Mouse (Mus musculus) frontal cortex, postnatal 10 days (tissue): ENCODE measurements around the gene Adm2.
A peak's percentile ranks its signal among the peaks of the same experiment; 100 is the strongest.

Experiments
- DNase-seq, 2 experiments: peaks; one replicate each; pipeline ENCODE4 v3.0.0; 2022; ENCODE audit warnings: low spot score in 2 of 2, mixed read lengths in 1 of 2

The Adm2 gene

DNA sequence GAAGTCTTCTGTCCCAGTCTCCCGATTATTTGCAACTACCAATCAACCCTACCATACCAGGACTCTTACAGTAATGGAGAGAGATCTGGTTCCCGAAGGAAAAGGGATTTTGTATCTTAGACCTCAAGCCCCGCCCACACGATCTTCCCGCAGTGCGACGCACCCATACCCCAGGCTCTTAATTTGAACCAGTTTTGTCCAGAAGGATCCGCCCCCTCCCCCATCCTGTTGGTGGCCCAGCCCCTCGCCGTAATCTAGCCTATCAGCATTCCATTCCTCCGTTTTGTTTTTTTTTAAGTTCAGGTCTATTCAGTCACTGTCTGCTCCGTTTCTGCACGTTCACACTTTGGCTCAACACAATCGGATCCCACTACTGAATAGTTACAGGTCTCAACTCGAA lies 33.9 kb downstream of the Adm2 start:
- peak; percentile 71 to 79 for DNase-seq

DNA sequence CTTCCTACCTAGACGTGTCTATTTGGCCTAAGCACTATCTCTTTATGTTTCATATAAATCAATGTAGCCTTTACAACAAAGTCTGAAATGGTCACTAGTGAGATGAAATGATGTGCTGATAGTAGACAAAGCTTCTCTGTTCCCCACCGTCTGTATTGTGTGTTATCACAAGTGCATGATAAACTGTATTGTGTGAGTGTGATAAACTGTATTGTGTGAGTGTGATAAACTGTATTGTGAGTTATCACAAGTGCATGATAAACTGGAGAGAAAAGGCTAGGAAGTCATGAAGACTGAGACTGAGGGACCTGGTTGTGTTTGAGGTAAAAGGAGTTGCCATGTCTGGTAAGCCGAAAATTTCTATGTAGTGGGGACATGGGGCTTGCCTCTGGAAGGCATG lies 36.3 kb downstream of the Adm2 start:
- no peak for DNase-seq

DNA sequence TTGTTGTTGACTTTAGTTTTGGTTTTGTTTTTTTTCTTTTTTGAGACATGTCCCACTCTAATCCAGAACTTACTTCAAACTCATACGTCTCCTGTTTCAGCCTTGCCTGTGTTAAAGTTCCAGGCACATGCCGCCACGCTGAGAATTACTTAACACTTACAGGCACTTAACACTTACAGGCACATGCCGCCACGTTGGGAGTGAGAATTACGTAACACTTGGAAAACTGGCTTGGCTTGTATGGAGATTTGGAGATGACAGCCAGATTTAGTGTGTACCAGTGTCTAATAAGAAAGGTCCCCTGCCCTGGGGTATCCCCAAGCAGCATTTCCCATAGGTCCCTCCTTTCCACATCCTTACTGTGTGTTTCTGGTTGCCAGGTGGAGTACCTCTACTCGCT lies 40.5 kb downstream of the Adm2 start:
- no peak for DNase-seq

DNA sequence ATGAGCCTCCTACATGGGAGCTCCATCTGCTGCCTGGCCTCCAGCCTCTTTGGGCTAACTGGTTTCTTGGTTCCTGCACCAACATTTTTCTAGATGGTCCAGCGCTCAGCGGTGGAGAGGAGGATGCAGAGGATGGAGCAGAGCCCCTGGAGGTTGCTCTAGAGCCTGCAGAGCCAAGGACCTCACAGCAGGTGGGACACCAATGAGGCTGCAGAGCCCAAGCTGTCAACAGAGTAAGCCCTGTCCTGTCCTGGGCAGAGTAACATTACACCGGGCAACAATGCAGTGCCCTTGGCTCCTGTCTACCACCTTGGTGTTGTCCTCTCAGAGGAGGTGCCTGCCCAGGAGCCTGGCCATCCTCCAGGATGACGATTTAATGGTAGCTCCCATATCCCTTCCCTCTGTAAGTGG lies 42.6 kb downstream of the Adm2 start:
- no peak for DNase-seq

DNA sequence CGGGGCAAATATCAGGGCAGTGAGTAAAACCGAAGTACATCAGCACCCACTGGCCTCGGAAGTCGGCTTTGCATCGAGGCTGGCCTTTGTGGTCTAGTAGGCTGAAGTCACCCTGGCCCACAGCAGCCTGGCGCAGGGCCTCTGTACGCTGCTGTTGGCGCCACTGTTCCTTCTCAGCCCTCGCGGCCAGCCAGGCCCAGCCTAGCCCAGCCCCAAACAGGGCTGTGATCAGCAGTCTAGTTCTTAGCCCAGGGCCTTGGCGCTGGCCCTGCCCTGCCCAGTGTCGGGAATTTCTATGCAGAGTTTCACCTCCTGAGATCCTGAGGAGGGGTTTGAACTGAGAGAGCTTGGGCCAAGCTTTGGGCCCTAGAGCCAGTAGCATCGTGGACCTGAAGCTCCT lies 49.5 kb downstream of the Adm2 start:
- DNase-seq: no peak

DNA sequence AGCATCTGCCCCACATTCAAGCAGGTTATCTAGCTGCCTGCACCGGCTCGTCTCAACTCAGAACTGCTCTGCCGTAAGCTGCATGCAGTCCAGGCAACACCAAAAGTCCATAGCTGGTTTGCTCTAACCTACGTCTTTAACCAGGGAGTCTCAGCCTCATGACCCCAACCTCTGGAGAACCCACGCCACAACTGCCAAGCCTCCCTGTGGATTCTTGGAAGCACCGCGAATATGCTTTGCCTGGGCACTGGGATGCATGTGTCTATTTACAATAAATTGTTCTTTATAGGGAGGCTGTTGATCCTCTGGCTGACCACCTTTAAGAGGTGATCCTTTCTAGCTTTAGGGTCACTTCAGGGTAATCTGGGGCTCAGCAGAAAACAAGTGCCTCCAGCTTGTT lies 50.0 kb downstream of the Adm2 start:
- no peak for DNase-seq

DNA sequence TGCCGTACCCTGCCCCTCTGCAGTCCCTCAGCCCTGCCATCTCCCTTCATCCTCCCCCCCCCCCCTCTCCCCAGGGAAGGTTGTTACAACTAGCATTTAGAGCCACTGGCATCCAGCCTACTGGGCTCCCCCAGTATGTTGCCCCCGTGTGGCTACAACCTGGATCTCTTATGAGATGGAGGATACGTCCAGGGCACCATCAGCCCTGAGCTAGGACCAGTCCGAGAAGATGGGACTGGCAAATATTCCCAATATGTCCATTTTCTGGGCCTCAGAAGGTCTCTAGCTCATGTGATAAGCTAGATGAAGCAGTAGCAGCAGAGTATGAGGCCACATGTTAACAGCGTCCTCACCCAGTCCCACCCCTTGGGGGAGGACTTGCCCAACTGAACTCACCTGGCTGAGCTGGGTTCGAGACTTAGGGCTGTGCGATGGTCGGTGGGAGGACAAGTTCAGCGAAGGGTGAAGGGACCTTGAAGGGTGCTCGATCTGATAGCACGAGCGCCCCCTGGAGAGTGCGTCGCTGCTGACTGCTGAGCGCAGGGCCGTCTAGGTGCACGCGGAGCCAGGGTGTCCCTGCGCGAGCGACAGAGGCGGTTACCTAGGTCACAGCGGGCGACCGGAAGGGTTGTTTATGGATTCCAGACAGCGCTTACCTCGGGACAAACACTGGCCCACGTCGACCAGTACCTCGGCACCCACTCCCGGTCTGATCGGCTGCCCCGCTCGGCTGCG lies 50.7 kb downstream of the Adm2 start:
- DNase-seq: peak; percentile 77 to 81

DNA sequence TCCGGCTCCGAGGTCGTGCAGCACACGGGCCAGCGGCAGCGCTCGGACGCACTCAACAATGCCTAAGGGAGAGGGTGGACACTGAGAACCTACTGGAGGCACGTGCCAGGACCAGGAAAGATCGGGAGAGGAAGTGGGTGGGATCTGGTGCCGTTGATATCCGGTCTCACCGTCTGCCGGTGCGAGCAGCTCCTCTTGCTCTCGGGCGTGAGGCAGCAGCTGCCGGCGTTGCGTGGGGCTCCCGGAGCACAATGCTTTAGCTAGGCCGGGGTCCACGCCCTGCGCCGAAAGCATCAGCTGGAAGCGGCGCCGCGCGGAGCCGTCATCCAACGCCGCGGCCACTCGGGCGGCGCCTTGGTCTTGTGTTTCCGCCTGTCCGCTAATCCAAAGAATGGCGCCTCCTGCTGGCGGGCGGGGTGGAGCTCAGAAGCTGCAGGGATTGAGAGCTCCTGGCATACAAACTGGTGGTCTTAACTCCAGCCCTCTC lies 51.3 kb downstream of the Adm2 start, which contains the start of gene Sco2:
Gene Sco2 (minus strand): TSS at position 85 of the 487 bp plus-strand sequence.
- peak; percentile 87 to 90 for DNase-seq
